Mouse (Mus musculus) stomach, embryonic 16.5 days (tissue): ENCODE results near the gene Cacna1c. TPM values are rescaled to one million over a fixed set of nuclear protein-coding genes. Genes with fewer than 3 reads are reported as not detected.
A peak's percentile ranks its signal among the peaks of the same experiment; 100 is the strongest.

Experiments used
- ATAC-seq: fragments of 200-750 bp; cut with Nextera tagmentation; 2 replicates; pipeline ENCODE4 v1.8.0; 2017; ENCODE audit warnings: moderate number of reproducible peaks, moderate TSS enrichment; ENCODE audit not compliant: insufficient read depth, low FRiP score
- H3K27ac ChIP-seq: fragments of 300-500 bp; sonication (generic); 2 replicates; pipeline ENCODE4 v1.5.1; 2014; ENCODE audit warnings: low read length
- H3K27me3 ChIP-seq: fragments of 300-500 bp; sonication (generic); 2 replicates; pipeline ENCODE4 v1.6.1; 2014; ENCODE audit warnings: low read length, control low read depth, mixed read lengths; ENCODE audit not compliant: control insufficient read depth, insufficient read depth
- H3K36me3 ChIP-seq: fragments of 300-500 bp; sonication (generic); 2 replicates; pipeline ENCODE4 v1.6.1; 2014; ENCODE audit warnings: low read length; ENCODE audit not compliant: control insufficient read depth, insufficient read depth
- H3K4me1 ChIP-seq: fragments of 300-500 bp; sonication (generic); 2 replicates; pipeline ENCODE4 v1.6.1; 2014; ENCODE audit warnings: low read length, control low read depth, mixed read lengths; ENCODE audit not compliant: control insufficient read depth, insufficient read depth
- H3K4me2 ChIP-seq: fragments of 300-500 bp; sonication (generic); 2 replicates; pipeline ENCODE4 v1.6.1; 2014; ENCODE audit warnings: low read depth, low read length, mixed read lengths
- H3K4me3 ChIP-seq: fragments of 300-500 bp; sonication (generic); replicated peaks from 2 replicates; pipeline ENCODE4 v1.5.1; 2014; ENCODE audit warnings: mild to moderate bottlenecking, low read length
- H3K9ac ChIP-seq: fragments of 300-500 bp; sonication (generic); 2 replicates; pipeline ENCODE4 v1.6.1; 2014; ENCODE audit warnings: low read length
- H3K9me3 ChIP-seq: fragments of 300-500 bp; sonication (generic); replicated peaks from 2 replicates; pipeline ENCODE4 v1.6.1; 2016; ENCODE audit warnings: low read length, control low read depth; ENCODE audit not compliant: control insufficient read depth
- WGBS: fragments of 180-500 bp; shearing (Covaris S2); extraction: QIAGEN DNeasy Blood & Tissue Kit; methylation state at CpG from one replicate; pipeline ENCODE4 v1.1.7; 2014; 5-methylcytosine and 5-hydroxymethylcytosine counted together
- polyA plus RNA-seq: library from polyadenylated mRNA; unstranded; fragments of >200 nt; fragmentation: Nextera tagmentation; extraction: Ambion mirVana; gene quantifications from 2 replicates; pipeline ENCODE4 v1.2.1, GENCODE M21; 2015

Cacna1c gene
- polyA plus RNA-seq, 1 experiment from 2014 or later: 4.3 TPM

DNA sequence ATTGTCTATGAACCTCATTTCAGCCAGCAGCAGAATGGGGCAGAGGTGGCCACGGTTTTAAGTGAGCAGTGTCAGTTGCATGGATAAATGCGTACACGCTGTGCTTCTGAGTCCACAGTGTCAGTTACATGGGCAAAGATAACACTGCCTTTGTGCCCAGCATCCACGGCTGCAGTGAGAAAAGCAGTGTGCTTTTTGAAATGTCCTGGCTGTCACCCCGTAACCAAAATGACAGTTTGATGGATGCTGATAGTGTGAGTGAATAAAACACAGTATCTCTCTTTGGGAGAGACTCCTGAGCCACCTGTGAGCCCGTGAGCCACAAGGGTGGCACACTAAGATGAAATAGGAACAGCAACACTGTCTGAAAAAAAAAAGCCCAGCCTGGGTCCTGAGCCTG is 351.0 kb downstream of the Cacna1c start:
- Histone ChIP-seq H3K4me3 (no peak overlapping the region), H3K27me3 (no peaks in the 10 kb centered on the region), H3K4me2 (no peak overlapping the region), H3K9me3 (no peaks in the 10 kb centered on the region), H3K27ac (no peak overlapping the region), H3K9ac (no peak overlapping the region), H3K4me1 (no peaks in the 10 kb centered on the region), H3K36me3 (no peaks in the 10 kb centered on the region)
- WGBS: 56% methylated on average over 6 of the region's 6 CpGs
- no peak for ATAC-seq

DNA sequence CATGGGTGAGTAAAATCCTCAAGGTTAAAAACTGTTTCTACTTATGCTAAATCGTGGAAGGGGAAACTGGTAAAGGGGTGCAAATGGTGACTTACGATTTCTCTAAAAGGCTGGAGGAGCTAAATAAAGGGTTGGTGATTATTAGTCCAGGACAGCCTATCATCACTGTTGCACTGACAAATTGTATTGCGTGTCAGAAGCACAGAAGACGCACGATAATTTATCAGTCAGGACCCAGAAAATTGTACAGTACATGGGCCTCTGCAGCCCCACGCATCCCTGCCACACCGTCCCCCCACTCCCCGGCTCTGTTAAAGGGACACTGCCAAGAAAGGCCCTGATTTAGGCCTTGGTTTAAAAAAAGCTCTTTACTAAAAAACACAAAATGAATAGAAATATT is 352.7 kb downstream of the Cacna1c start:
- Histone ChIP-seq H3K9ac (no peak overlapping the region), H3K4me2 (no peak overlapping the region), H3K27me3 (no peaks in the 10 kb centered on the region), H3K4me3 (no peak overlapping the region), H3K9me3 (no peaks in the 10 kb centered on the region), H3K36me3 (no peaks in the 10 kb centered on the region), H3K4me1 (peaks cover 11% of the 10 kb centered on the region), H3K27ac (no peak overlapping the region)
- ATAC-seq: no peak
- 81% methylated on average over 8 of the region's 8 CpGs for WGBS

DNA sequence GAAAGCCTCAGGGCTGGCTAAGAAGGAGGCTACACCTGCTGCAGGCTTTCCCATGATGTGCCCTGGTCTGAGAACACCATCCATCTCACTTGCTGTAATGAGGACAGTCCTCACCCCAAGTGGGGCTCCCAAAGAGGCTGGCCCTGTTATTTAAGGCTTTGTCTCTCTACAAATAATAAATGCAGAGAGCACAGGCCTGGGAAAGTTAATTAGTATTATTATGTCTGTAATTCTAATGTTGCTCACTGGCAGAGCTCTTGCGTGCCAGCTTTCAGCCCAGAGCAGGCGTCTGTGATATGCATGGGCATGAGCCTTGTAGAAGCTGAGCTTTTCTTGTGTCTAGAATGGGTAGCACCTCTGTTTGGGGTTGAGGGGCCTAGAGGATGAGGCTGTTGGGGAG is 354.3 kb downstream of the Cacna1c start:
- Histone ChIP-seq H3K27me3 (no peaks in the 10 kb centered on the region), H3K4me1 (peaks cover 12% of the 10 kb centered on the region), H3K4me3 (no peak overlapping the region), H3K4me2 (no peak overlapping the region), H3K9me3 (no peaks in the 10 kb centered on the region), H3K9ac (no peak overlapping the region), H3K27ac (no peak overlapping the region), H3K36me3 (no peaks in the 10 kb centered on the region)
- no peak for ATAC-seq
- WGBS: 94% methylated on average over 2 of the region's 2 CpGs

GRCm38 (mm10) chr6:118838919-118839915 is 357.0 kb downstream of the Cacna1c start:
- peak overlapping the region; percentile 12; the same call in 1 of the 2 replicates for H3K9ac ChIP-seq
- H3K36me3 ChIP-seq: no peaks in the 10 kb centered on the region
- peak overlapping the region; percentile 14; the same call in 1 of the 2 replicates for H3K4me2 ChIP-seq
- WGBS: 35% methylated on average over 14 of the region's 14 CpGs
- H3K27me3 ChIP-seq: no peaks in the 10 kb centered on the region
- no peak overlapping the region for H3K27ac ChIP-seq
- H3K4me3 ChIP-seq: no peak overlapping the region
- peak; percentile 68; the same call in 1 of the 2 replicates for ATAC-seq
- H3K9me3 ChIP-seq: no peaks in the 10 kb centered on the region
- peaks cover 14% of the 10 kb centered on the region for H3K4me1 ChIP-seq

DNA sequence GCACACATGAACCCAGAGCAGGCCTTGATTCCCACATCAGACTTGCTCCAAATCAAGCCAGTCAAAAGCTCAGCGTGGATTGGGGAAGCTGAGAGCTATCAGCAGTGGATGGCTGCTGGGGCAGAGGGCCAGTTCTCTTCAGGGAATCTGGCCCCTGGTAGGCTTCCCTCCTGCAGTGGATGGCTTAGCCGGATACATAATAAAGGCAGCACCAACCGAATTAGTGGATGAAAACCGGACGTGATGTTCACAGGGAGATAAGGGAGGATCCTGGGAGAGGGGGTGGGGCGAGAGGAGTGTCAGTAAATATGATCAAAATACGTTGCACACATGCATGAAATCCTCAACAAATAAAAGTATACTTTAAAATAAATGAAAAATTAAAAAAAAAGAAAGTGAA is 359.5 kb downstream of the Cacna1c start:
- 56% methylated on average over 7 of the region's 7 CpGs for WGBS
- H3K9ac ChIP-seq: no peak overlapping the region
- H3K4me3 ChIP-seq: no peak overlapping the region
- H3K9me3 ChIP-seq: no peaks in the 10 kb centered on the region
- H3K4me1 ChIP-seq: peaks cover 14% of the 10 kb centered on the region
- H3K27me3 ChIP-seq: no peaks in the 10 kb centered on the region
- H3K36me3 ChIP-seq: no peaks in the 10 kb centered on the region
- no peak overlapping the region for H3K27ac ChIP-seq
- no peak for ATAC-seq
- no peak overlapping the region for H3K4me2 ChIP-seq

DNA sequence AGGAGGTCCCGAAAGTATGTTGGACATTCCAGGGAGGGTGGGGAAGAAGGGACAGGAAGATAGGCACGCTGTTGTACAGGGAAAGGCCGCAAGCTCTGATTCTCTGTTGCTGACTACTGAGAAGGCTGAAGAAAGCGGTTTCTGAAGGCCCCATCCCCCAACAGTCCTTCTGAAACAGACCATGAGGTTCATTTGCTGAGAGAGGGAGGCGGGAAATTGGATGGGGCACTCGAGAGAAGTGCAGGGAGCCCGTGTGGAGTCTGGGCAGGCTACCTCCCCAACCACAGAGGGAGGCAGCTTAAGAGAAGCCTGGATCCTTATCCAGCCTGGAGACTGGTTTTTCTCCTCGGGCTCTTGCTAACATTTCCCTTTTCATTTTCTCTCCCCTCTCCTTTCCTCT is 362.2 kb downstream of the Cacna1c start:
- Histone ChIP-seq H3K36me3 (no peaks in the 10 kb centered on the region), H3K27me3 (no peaks in the 10 kb centered on the region), H3K4me2 (no peak overlapping the region), H3K9me3 (0 out of 2 replicates have a peak, but pooled peaks cover 4% of the 10 kb centered on the region), H3K4me3 (no peak overlapping the region), H3K9ac (no peak overlapping the region), H3K4me1 (peaks cover 8% of the 10 kb centered on the region; the same call in 1 of the 2 replicates), H3K27ac (no peak overlapping the region)
- no peak for ATAC-seq
- 56% methylated on average over 8 of the region's 8 CpGs for WGBS

DNA sequence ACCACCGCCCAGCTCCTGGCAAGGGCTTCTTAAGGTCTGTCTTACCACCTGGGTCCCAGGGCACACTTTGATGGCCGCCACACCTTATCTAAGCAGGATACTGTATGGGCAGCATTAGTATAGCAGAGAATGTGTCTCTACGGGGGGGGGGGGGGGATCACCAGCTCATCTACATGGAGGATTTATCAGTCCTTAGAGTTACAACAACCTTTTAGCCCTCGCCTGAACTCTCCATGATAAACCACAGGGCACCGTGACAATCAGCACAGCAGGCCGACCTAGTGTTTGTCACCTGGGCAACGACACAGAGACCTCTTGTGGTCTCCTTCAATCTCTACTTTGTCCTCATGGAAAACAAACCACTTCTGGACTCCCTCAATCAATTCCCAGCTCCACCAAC is 363.2 kb downstream of the Cacna1c start:
- H3K36me3 ChIP-seq: no peaks in the 10 kb centered on the region
- H3K4me3 ChIP-seq: no peak overlapping the region
- 80% methylated on average over 7 of the region's 7 CpGs for WGBS
- ATAC-seq: no peak
- peaks cover 3% of the 10 kb centered on the region; the same call in 1 of the 2 replicates for H3K4me1 ChIP-seq
- no peak overlapping the region for H3K4me2 ChIP-seq
- no peaks in the 10 kb centered on the region for H3K27me3 ChIP-seq
- 0 out of 2 replicates have a peak, but pooled peaks cover 4% of the 10 kb centered on the region for H3K9me3 ChIP-seq
- no peak overlapping the region for H3K27ac ChIP-seq
- H3K9ac ChIP-seq: no peak overlapping the region

GRCm38 (mm10) chr6:118832616-118833015 is 363.6 kb downstream of the Cacna1c start:
- Histone ChIP-seq H3K27ac (no peak overlapping the region), H3K9ac (no peak overlapping the region), H3K27me3 (no peaks in the 10 kb centered on the region), H3K4me1 (peaks cover 6% of the 10 kb centered on the region; the same call in 1 of the 2 replicates), H3K36me3 (no peaks in the 10 kb centered on the region), H3K4me3 (no peak overlapping the region), H3K4me2 (no peak overlapping the region), H3K9me3 (0 out of 2 replicates have a peak, but pooled peaks cover 4% of the 10 kb centered on the region)
- WGBS: 87% methylated on average over 2 of the region's 2 CpGs
- ATAC-seq: no peak

- no peak for ATAC-seq
- Histone ChIP-seq H3K36me3 (no peaks in the 10 kb centered on the region), H3K4me3 (no peak overlapping the region), H3K9me3 (0 out of 2 replicates have a peak, but pooled peaks cover 4% of the 10 kb centered on the region), H3K27me3 (no peaks in the 10 kb centered on the region), H3K9ac (no peak overlapping the region), H3K4me1 (peaks cover 10% of the 10 kb centered on the region; the same call in 1 of the 2 replicates), H3K4me2 (no peak overlapping the region), H3K27ac (no peak overlapping the region)
- 81% methylated on average over 5 of the region's 5 CpGs for WGBS
Observed at GRCm38 (mm10) chr6:118830851-118831250, 365.4 kb downstream of the Cacna1c start.
